Mouse (Mus musculus): ENCODE measurements around the gene Med20. TPM values are rescaled to one million over a fixed set of nuclear protein-coding genes. Genes with fewer than 3 reads are reported as not detected.
"Not testable (repeated sequence)": the region's sequence is repeated elsewhere in the genome, so short reads cannot be mapped to it uniquely, and the experiment has no call there.

Gene Med20
- polyA plus RNA-seq, 1 experiment from 2014 or later, result 22.4 TPM

GRCm38 (mm10) chr17:47654346-47654745, 43.0 kb downstream of the Med20 start:
- H3K4me2 ChIP-seq (ENCODE audit: low read depth, low read length); H3K4me1 ChIP-seq (ENCODE audit: control insufficient read depth, low read depth, low read length); H3K9me3 ChIP-seq (replicated peaks; ENCODE audit: control insufficient read depth, low read length); H3K27ac ChIP-seq (ENCODE audit: low read length); H3K9ac ChIP-seq (ENCODE audit: low read depth, low read length); H3K36me3 ChIP-seq (ENCODE audit: control insufficient read depth, insufficient read depth); H3K27me3 ChIP-seq (ENCODE audit: control insufficient read depth, insufficient read depth, low read depth, low read length); H3K4me3 ChIP-seq (ENCODE audit: low read depth, low read length); ATAC-seq (ENCODE audit: low read depth): not testable (repeated sequence)
- WGBS (ENCODE audit: insufficient replicate concordance), result 84% methylated on average over 8 of the region's 8 CpGs

- Histone ChIP-seq H3K9me3 (replicated peaks; ENCODE audit: control insufficient read depth, low read length) (no peaks in the 10 kb centered on the region), H3K9ac (ENCODE audit: low read depth, low read length) (no peak overlapping the region), H3K4me2 (ENCODE audit: low read depth, low read length) (no peak overlapping the region), H3K4me1 (ENCODE audit: control insufficient read depth, low read depth, low read length) (no peaks in the 10 kb centered on the region; the same call in 1 of the 2 replicates), H3K4me3 (ENCODE audit: low read depth, low read length) (no peak overlapping the region), H3K36me3 (ENCODE audit: control insufficient read depth, insufficient read depth) (peaks cover 4% of the 10 kb centered on the region; the same call in 1 of the 2 replicates), H3K27me3 (ENCODE audit: control insufficient read depth, insufficient read depth, low read depth, low read length) (no peaks in the 10 kb centered on the region), H3K27ac (ENCODE audit: low read length) (no peak overlapping the region)
- no peak for ATAC-seq (ENCODE audit: low read depth)
- WGBS (ENCODE audit: insufficient replicate concordance), result 68% methylated on average over 5 of the region's 5 CpGs
Measured at GRCm38 (mm10) chr17:47655697-47656096, 44.3 kb downstream of the Med20 start.

- Histone ChIP-seq H3K4me2 (ENCODE audit: low read depth, low read length) (no peak overlapping the region), H3K4me1 (ENCODE audit: control insufficient read depth, low read depth, low read length) (no peaks in the 10 kb centered on the region; the same call in 1 of the 2 replicates), H3K27me3 (ENCODE audit: control insufficient read depth, insufficient read depth, low read depth, low read length) (no peaks in the 10 kb centered on the region), H3K36me3 (ENCODE audit: control insufficient read depth, insufficient read depth) (peaks cover 4% of the 10 kb centered on the region; the same call in 1 of the 2 replicates), H3K27ac (ENCODE audit: low read length) (no peak overlapping the region), H3K9me3 (replicated peaks; ENCODE audit: control insufficient read depth, low read length) (no peaks in the 10 kb centered on the region), H3K4me3 (ENCODE audit: low read depth, low read length) (no peak overlapping the region), H3K9ac (ENCODE audit: low read depth, low read length) (no peak overlapping the region)
- 78% methylated on average over 4 of the region's 4 CpGs for WGBS (ENCODE audit: insufficient replicate concordance)
- ATAC-seq (ENCODE audit: low read depth), result no peak
Measured at GRCm38 (mm10) chr17:47657901-47658300, 46.5 kb downstream of the Med20 start.

GRCm38 (mm10) chr17:47658741-47659243, 47.4 kb downstream of the Med20 start:
- H3K9ac ChIP-seq (ENCODE audit: low read depth, low read length), result no peak overlapping the region
- peaks cover 4% of the 10 kb centered on the region; the same call in 1 of the 2 replicates for H3K36me3 ChIP-seq (ENCODE audit: control insufficient read depth, insufficient read depth)
- H3K27me3 ChIP-seq (ENCODE audit: control insufficient read depth, insufficient read depth, low read depth, low read length), result no peaks in the 10 kb centered on the region
- 47% methylated on average over 3 of the region's 3 CpGs for WGBS (ENCODE audit: insufficient replicate concordance)
- H3K4me3 ChIP-seq (ENCODE audit: low read depth, low read length), result no peak overlapping the region
- no peak overlapping the region for H3K27ac ChIP-seq (ENCODE audit: low read length)
- no peak overlapping the region for H3K4me2 ChIP-seq (ENCODE audit: low read depth, low read length)
- ATAC-seq (ENCODE audit: low read depth), result no peak
- no peaks in the 10 kb centered on the region; the same call in 1 of the 2 replicates for H3K4me1 ChIP-seq (ENCODE audit: control insufficient read depth, low read depth, low read length)
- H3K9me3 ChIP-seq (replicated peaks; ENCODE audit: control insufficient read depth, low read length), result no peaks in the 10 kb centered on the region

- WGBS (ENCODE audit: insufficient replicate concordance), result 81% methylated on average over 9 of the region's 9 CpGs
- no peak for ATAC-seq (ENCODE audit: low read depth)
- no peak overlapping the region for H3K9ac ChIP-seq (ENCODE audit: low read depth, low read length)
Measured at GRCm38 (mm10) chr17:47663009-47663713, 51.8 kb downstream of the Med20 start.

GRCm38 (mm10) chr17:47664474-47664873, 53.1 kb downstream of the Med20 start:
- Histone ChIP-seq H3K27ac (ENCODE audit: low read length) (no peak overlapping the region), H3K9me3 (replicated peaks; ENCODE audit: control insufficient read depth, low read length) (no peaks in the 10 kb centered on the region), H3K4me2 (ENCODE audit: low read depth, low read length) (no peak overlapping the region), H3K27me3 (ENCODE audit: control insufficient read depth, insufficient read depth, low read depth, low read length) (no peaks in the 10 kb centered on the region), H3K36me3 (ENCODE audit: control insufficient read depth, insufficient read depth) (no peaks in the 10 kb centered on the region), H3K4me1 (ENCODE audit: control insufficient read depth, low read depth, low read length) (no peaks in the 10 kb centered on the region), H3K4me3 (ENCODE audit: low read depth, low read length) (no peak overlapping the region), H3K9ac (ENCODE audit: low read depth, low read length) (no peak overlapping the region)
- no peak for ATAC-seq (ENCODE audit: low read depth)
- WGBS (ENCODE audit: insufficient replicate concordance), result 63% methylated on average over 7 of the region's 7 CpGs

More at GRCm38 (mm10) chr17:47663009-47663713, 51.8 kb downstream of the Med20 start:
- Histone ChIP-seq H3K4me1 (ENCODE audit: control insufficient read depth, low read depth, low read length) (no peaks in the 10 kb centered on the region; the same call in 1 of the 2 replicates), H3K27me3 (ENCODE audit: control insufficient read depth, insufficient read depth, low read depth, low read length) (no peaks in the 10 kb centered on the region), H3K4me3 (ENCODE audit: low read depth, low read length) (no peak overlapping the region), H3K4me2 (ENCODE audit: low read depth, low read length) (no peak overlapping the region), H3K27ac (ENCODE audit: low read length) (no peak overlapping the region), H3K9me3 (replicated peaks; ENCODE audit: control insufficient read depth, low read length) (no peaks in the 10 kb centered on the region), H3K36me3 (ENCODE audit: control insufficient read depth, insufficient read depth) (no peaks in the 10 kb centered on the region)

- H3K36me3 ChIP-seq (ENCODE audit: control insufficient read depth, insufficient read depth), result no peaks in the 10 kb centered on the region; the same call in 1 of the 2 replicates
- H3K9me3 ChIP-seq (replicated peaks; ENCODE audit: control insufficient read depth, low read length), result no peaks in the 10 kb centered on the region
- H3K4me3 ChIP-seq (ENCODE audit: low read depth, low read length), result no peak overlapping the region
- ATAC-seq (ENCODE audit: low read depth), result no peak
- H3K27me3 ChIP-seq (ENCODE audit: control insufficient read depth, insufficient read depth, low read depth, low read length), result peaks cover 16% of the 10 kb centered on the region
- no peak overlapping the region for H3K9ac ChIP-seq (ENCODE audit: low read depth, low read length)
- H3K4me1 ChIP-seq (ENCODE audit: control insufficient read depth, low read depth, low read length), result peaks cover 2% of the 10 kb centered on the region; the same call in 1 of the 2 replicates
- H3K4me2 ChIP-seq (ENCODE audit: low read depth, low read length), result no peak overlapping the region
- 71% methylated on average over 4 of the region's 4 CpGs for WGBS (ENCODE audit: insufficient replicate concordance)
- no peak overlapping the region for H3K27ac ChIP-seq (ENCODE audit: low read length)
Measured at GRCm38 (mm10) chr17:47669166-47669565, 57.8 kb downstream of the Med20 start.

- peaks cover 2% of the 10 kb centered on the region; the same call in 1 of the 2 replicates for H3K4me1 ChIP-seq (ENCODE audit: control insufficient read depth, low read depth, low read length)
- H3K36me3 ChIP-seq (ENCODE audit: control insufficient read depth, insufficient read depth), result peaks cover 3% of the 10 kb centered on the region; the same call in 1 of the 2 replicates
- peak overlapping the region; percentile 40 for H3K4me3 ChIP-seq (ENCODE audit: low read depth, low read length)
- ATAC-seq (ENCODE audit: low read depth), result 0 out of 2 replicates have a peak, but pooled peaks have one; percentile 13
- 30% methylated on average over 14 of the region's 14 CpGs for WGBS (ENCODE audit: insufficient replicate concordance)
- H3K27me3 ChIP-seq (ENCODE audit: control insufficient read depth, insufficient read depth, low read depth, low read length), result peaks cover 16% of the 10 kb centered on the region
- H3K9me3 ChIP-seq (replicated peaks; ENCODE audit: control insufficient read depth, low read length), result no peaks in the 10 kb centered on the region
- H3K9ac ChIP-seq (ENCODE audit: low read depth, low read length), result no peak overlapping the region
- H3K4me2 ChIP-seq (ENCODE audit: low read depth, low read length), result peak overlapping the region; percentile 59
- H3K27ac ChIP-seq (ENCODE audit: low read length), result no peak overlapping the region
Measured at GRCm38 (mm10) chr17:47671988-47672310, 60.6 kb downstream of the Med20 start.

All from liver, embryonic 16.5 days (tissue).